Mouse (Mus musculus): ENCODE measurements around the gene Olfr781.
"Not testable (repeated sequence)": the region's sequence is repeated elsewhere in the genome, so short reads cannot be mapped to it uniquely, and the experiment has no call there.

DNA sequence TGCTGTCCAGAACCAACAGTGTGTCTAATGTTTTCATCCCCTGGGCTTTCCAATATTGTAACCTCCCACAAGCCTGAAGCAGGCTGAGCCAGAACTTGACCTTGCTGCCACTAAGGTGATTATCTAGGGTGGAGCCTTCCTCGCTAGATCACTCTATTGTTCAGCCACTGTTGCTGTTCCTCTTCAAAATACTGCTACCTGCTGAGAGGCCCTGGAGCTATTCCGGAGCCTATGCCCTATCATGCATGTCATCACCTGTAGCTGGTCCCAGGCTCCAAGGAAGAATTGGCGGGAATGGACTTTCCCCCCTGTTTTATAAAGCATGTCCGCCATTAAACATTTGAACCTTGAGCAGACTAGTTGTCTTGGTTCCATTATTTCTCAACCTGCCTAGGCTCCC, 27.8 kb downstream of the Olfr781 start:
- TF ChIP-seq POLR2A (IDR thresholded peaks at IDR 0.05; ENCODE audit: low read depth, low read length); CTCF (conservative IDR thresholded peaks at IDR 0.05; ENCODE audit: insufficient read depth, insufficient read length, low read depth, low read length): not testable (repeated sequence)
